Mouse (Mus musculus) left cerebral cortex, adult 8-10 months (tissue): ENCODE measurements around the gene Tectb. TPM values are rescaled to one million over a fixed set of nuclear protein-coding genes. Genes with fewer than 3 reads are reported as not detected.
"Not testable (repeated sequence)": the region's sequence is repeated elsewhere in the genome, so short reads cannot be mapped to it uniquely, and the experiment has no call there.

ENCODE experiments used
- DNase-seq, 2 experiments: peaks; one replicate each; pipeline ENCODE4 v3.0.0; 2022; ENCODE audit warnings: low spot score in 2 of 2
- total RNA-seq, 4 experiments: library from RNA; stranded (reverse); gene quantifications; 2 replicates each; pipeline ENCODE4 v1.2.4; 2022

Gene Tectb
- total RNA-seq: under 1 TPM in 2 of 4 experiments, not detected in 2; 0.21 TPM

GRCm38 (mm10) chr19:55180433-55180832 lies at the start of gene Tectb:
Gene Tectb, plus strand, starts transcription at chr19:55180733.
- no peak for DNase-seq

- no peak for DNase-seq
Measured at GRCm38 (mm10) chr19:55131747-55132146, 48.8 kb upstream of the Tectb start.

- no peak for DNase-seq
Measured at GRCm38 (mm10) chr19:55132476-55132875, 48.1 kb upstream of the Tectb start.

DNA sequence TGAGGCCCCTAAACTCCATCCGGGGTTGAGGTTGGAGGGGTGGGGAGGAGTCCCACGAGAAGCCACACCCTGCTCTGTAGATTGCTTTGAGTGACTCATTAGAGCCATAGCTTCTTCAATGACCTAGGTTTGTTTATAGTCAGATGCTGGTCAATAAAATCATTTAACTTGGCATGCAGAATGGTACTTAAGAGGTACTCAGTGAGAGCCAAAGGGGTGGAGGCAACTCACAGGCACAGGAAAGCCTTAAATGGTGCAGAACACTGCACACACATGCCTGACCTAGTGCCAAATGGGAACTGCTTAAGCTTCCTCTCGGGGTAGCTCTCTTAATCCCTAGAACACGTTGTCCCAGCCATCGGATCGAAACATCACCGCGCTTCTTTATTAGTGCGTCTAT lies 46.0 kb upstream of the Tectb start:
- DNase-seq: no peak

DNA sequence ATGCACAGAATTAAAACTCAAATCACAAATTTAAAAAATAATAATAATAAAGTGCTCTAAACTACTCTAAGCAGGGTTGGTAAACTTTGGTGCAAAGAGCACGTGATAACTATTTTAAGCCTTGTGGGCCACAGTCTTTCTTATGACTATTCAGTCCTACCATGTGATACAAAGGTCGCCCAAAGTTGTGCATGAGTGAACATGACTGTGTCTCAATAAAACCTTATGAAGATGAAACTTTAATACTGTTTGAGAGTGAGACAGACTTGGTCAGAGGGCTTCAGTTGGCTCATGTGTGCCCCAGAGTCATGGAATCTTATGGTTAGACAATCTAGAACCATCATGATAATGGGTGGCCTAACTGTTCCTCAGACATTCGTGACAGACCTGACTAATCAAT lies 44.6 kb upstream of the Tectb start:
- DNase-seq: no peak

GRCm38 (mm10) chr19:55136693-55137427 lies 43.7 kb upstream of the Tectb start:
- no peak for DNase-seq

DNA sequence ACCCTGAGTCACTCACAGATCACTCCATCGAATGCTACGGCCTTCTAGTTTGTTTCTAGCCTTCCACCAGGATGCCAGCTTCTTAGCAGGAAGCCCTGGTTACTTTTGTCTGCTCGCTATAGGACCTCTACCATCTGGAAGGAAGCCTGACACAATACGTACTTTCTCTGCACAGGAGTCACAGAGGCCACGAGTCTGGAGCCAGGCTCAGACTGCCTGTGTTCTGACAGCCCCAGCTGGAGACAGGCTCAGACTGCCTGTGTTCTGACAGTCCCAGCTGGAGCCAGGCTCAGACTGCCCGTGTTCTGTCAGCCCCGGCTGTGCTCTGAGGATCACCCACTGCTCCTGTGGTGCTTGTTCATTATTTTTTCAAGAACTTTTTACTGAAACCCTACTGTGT lies 42.6 kb upstream of the Tectb start:
- no peak for DNase-seq

DNA sequence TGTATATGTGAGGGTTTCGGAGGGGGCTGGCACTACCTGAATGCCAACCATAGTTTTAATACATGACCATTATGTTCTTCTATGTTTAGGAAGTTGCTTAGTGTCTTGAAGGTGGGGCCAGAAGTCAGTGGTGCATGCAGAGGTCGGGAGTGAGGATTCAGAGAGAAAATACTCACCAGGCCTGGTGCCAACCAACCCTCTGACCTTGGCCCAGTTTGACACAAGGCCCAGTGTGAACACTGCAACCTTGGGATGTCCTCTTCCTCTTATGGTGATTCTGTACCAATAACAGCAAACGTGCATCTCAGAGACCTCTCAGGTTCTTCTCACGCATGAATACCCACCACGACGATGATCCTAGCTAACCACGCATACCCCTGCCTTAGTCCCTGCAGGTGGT lies 42.0 kb upstream of the Tectb start:
- no peak for DNase-seq

GRCm38 (mm10) chr19:55139301-55139700 lies 41.2 kb upstream of the Tectb start:
- no peak for DNase-seq

DNA sequence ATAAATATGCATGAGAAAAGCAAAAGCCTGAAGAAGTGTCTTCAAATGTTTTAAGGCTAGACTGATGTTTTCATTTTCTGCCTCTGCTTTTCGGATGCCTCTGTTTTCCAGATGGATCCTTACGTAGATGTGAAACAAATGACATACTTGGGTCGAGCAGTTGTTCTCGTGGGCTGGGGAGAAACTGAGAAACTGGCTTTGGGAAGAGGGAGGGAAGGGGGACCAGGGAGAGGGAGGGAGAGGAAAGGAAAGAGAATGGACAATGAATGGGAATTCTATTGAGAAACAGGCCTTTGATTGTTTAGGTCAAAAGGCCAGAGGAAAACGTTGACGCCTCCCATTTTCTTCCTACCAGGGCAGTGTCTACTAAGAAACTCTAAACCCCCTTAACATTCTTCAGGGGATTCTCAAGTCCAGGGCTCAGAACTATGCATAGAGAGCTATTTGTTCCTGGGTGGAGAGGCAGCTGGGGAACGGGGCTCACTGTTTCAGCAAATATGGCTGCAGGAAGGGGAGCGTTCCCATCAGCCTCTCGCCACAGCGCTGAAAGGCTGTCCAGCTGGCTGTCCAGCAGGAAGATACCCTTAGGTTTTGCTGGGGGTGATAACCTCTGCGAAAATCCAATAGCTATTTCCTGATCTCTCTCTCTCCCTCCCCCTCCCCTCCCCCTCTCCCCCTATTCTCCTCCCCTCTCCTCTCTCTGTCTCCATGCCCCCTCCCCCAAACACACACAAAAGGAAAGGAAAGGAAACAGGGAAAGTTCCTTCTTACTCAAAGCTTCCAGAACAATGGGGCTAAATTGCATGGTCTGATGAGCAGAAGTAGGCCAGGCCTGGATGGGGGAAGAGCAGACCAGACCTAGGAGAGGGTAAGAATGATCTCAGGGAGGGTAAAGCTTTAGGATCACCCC lies 36.9 kb upstream of the Tectb start:
- DNase-seq: no peak

GRCm38 (mm10) chr19:55144691-55145090 lies 35.8 kb upstream of the Tectb start:
- DNase-seq: no peak

- no peak for DNase-seq
Measured at GRCm38 (mm10) chr19:55145136-55145535, 35.4 kb upstream of the Tectb start.

DNA sequence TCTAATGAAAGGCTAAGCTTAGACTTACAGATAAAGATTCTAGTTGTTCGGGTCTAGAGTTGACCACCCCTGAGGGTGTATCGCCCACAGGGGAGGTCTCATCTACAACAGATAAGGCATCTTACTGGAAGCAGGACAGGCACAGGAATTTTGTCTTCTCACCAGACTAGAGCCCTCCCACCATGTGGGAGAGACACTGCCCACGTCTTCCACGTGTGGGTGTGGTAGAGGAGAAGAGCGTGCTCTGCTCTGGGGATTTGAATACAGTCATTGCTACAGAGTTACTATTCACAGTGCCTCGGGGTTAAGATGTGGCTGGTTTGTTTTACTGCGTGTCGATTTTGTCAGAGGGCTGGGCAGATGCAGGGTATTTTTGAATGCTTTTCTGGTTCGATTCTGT lies 33.0 kb upstream of the Tectb start:
- DNase-seq: no peak

- DNase-seq: no peak
Measured at GRCm38 (mm10) chr19:55148109-55148508, 32.4 kb upstream of the Tectb start.

DNA sequence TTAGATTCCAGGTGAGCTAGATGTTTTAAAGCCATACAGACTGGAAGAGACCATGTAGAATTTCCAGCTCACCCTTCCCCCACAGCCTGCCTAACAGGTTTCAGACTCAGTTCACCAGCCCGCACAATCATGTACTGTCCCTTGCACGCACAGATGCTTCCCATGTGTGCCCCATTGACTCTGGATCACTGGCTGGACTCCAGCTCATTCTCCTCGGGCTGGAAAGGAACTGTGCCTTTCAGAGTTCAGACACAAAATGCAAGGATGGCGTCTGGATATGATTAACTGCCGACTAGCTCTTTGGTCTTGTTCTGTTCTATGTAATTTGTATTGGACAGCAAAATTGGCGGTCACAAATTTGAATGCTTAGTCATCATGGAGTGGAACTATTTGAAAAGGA lies 30.9 kb upstream of the Tectb start:
- DNase-seq: no peak

- DNase-seq: not testable (repeated sequence)
Measured at GRCm38 (mm10) chr19:55152274-55152673, 28.3 kb upstream of the Tectb start.

DNA sequence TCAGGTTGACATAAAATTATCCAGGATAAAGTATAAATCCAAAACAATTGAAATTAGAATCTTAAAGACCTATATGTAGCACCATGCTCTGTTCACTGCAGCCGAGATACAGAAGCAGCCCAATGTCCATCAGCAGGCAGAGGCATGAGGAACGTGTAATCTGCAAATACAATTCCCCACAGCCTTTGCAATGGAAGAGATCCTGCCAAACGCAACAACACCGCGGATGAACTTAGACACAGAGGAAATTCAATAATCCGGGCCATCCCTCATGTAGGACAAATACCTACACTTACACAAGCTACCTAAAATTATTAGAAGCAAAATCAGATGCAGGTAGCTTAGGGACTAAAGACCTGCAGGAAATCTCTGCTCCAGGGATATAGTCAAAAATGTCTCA lies 27.6 kb upstream of the Tectb start:
- no peak for DNase-seq

DNA sequence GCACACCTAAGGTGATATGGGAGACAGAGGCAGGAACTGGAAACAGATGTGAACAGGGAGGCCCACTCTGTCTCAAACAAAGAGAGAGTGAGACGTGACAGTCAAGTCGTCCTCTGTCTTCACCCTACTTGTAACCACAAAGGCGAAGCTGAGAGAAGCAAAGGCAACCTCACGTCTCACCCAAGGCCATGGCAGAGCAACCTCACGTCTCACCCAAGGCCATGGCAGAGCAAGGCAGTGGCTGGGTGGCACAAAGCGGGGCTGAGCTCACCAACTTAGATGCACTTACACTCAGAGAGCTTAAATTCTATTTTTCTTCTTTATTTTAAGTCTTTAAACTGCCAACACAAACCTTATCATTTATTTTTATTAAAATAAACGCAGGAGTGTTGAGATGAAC lies 23.5 kb upstream of the Tectb start:
- no peak for DNase-seq

- no peak for DNase-seq
Measured at GRCm38 (mm10) chr19:55158606-55159005, 21.9 kb upstream of the Tectb start.

- no peak for DNase-seq
Measured at GRCm38 (mm10) chr19:55159826-55160225, 20.7 kb upstream of the Tectb start.

- no peak for DNase-seq
Measured at GRCm38 (mm10) chr19:55162271-55162670, 18.3 kb upstream of the Tectb start.

- DNase-seq: no peak
Measured at GRCm38 (mm10) chr19:55164162-55164561, 16.4 kb upstream of the Tectb start.
